Mouse (Mus musculus) testis, adult 2 months (tissue): ENCODE results near the gene Mul1. TPM values are rescaled to one million over a fixed set of nuclear protein-coding genes. Genes with fewer than 3 reads are reported as not detected.

Experiments used
- H3K27ac ChIP-seq: fragments of 200-500 bp; 2 replicates; pipeline ENCODE4 v1.5.1; 2012; ENCODE audit warnings: low read depth, low read length; ENCODE audit not compliant: control insufficient read depth, insufficient read depth
- H3K27me3 ChIP-seq: fragments of 200-500 bp; 2 replicates; pipeline ENCODE4 v1.6.1; 2012; ENCODE audit warnings: mild to moderate bottlenecking, low read length, moderate library complexity; ENCODE audit not compliant: control insufficient read depth, insufficient read depth
- H3K36me3 ChIP-seq: fragments of 200-500 bp; 2 replicates; pipeline ENCODE4 v1.6.1; 2012; ENCODE audit warnings: mild to moderate bottlenecking, low read length; ENCODE audit not compliant: control insufficient read depth, insufficient read depth
- H3K4me1 ChIP-seq: fragments of 200-500 bp; 2 replicates; pipeline ENCODE4 v1.6.1; 2012; ENCODE audit warnings: low read length; ENCODE audit not compliant: control insufficient read depth, insufficient read depth
- H3K4me3 ChIP-seq: fragments of 200-500 bp; 2 replicates; pipeline ENCODE4 v1.5.1; 2012; ENCODE audit warnings: low read depth, mild to moderate bottlenecking, low read length, moderate library complexity, mixed read lengths; ENCODE audit not compliant: control insufficient read depth
- CTCF ChIP-seq: fragments of 200-500 bp; IDR thresholded peaks from 2 replicates; pipeline ENCODE4 v1.5.1; 2012; ENCODE audit warnings: low read depth, mild to moderate bottlenecking, inconsistent platforms, low read length, moderate library complexity; ENCODE audit not compliant: control insufficient read depth, insufficient read depth, insufficient replicate concordance
- POLR2A ChIP-seq: fragments of 200-500 bp; IDR thresholded peaks from 2 replicates; pipeline ENCODE4 v1.6.1; 2012; ENCODE audit warnings: low read depth, mild to moderate bottlenecking, inconsistent platforms, low read length, moderate library complexity; ENCODE audit not compliant: control insufficient read depth
- polyA plus RNA-seq: library from polyadenylated mRNA; depleted of rRNA; stranded (reverse); fragments of >200 nt; gene quantifications from 2 replicates; pipeline ENCODE4 v1.2.3, GENCODE M21; 2012; rRNA removed

Mul1 gene
- polyA plus RNA-seq, 1 experiment = 54.2 TPM

DNA sequence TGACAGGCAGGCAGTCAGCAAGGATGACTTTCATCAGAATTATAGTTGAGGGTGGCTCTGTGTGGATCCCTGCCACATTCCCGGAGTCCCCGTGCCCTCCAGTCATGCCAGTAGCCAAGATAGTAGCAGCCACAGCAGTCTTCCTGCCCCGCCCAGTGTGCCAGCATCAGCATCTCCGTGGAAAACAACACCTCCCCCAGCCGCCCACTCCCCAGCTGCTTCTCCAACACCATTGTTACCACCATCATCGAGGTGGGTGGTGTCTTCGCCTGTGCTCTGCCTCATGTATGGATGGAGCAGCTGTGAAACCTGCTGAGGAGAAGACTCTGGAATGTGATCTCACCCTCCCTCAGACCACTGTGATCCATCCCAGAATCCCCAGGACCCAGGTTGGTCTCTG, 45.1 kb downstream of the Mul1 start:
- no peaks in the 10 kb centered on the region for H3K36me3 ChIP-seq
- H3K27me3 ChIP-seq = no peaks in the 10 kb centered on the region
- no peaks in the 10 kb centered on the region; the same call in 1 of the 2 replicates for H3K4me1 ChIP-seq
- no peak overlapping the region for H3K4me3 ChIP-seq
- H3K27ac ChIP-seq = no peak overlapping the region
- TF ChIP-seq CTCF (no peak), POLR2A (no peak)

DNA sequence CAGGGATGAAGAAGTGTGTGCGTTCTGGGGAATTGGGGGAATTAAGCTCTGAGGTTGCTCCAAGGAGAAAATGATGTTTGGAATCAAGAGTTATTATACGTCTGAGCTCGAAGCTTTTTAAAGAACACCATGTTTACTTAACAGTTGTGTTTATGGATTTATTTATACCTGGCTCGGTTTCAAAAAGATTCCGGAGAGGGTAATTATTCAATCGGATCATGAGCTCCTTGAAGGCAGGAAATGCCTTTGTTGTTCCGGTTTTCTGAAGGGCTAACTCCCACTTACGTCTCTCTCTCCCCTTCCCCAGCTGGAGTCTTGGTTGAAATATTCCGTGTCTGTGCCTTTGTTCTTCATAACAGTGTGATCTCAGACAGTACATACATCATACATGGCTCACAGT, 46.5 kb downstream of the Mul1 start:
- Histone ChIP-seq H3K4me1 (no peaks in the 10 kb centered on the region; the same call in 1 of the 2 replicates), H3K27ac (no peak overlapping the region), H3K4me3 (no peak overlapping the region), H3K36me3 (no peaks in the 10 kb centered on the region), H3K27me3 (no peaks in the 10 kb centered on the region)
- TF ChIP-seq CTCF = no peak
- TF ChIP-seq POLR2A = no peak

DNA sequence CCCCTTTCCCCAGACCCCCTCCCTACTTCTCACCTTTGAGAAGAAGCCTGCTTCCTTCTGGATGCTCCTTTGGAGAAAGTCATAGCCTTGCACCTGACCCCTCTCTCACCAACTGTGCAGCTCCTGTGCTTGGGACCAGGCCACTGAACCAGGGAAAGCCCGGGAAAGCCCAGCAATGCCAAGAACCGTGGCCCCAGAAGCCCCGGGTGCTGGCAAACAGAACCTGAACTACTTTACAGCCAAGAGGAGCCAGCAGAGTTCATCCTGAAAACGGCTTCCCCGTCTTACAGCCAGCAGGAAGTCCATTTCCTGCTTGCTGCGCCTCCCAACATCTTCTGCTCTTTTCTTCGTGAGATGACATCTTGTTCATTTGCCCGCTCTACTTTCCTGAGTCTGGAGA, 48.2 kb downstream of the Mul1 start:
- Histone ChIP-seq H3K27me3 (no peaks in the 10 kb centered on the region), H3K27ac (no peak overlapping the region), H3K4me1 (no peaks in the 10 kb centered on the region; the same call in 1 of the 2 replicates), H3K36me3 (no peaks in the 10 kb centered on the region), H3K4me3 (no peak overlapping the region)
- TF ChIP-seq CTCF (no peak), POLR2A (no peak)

DNA sequence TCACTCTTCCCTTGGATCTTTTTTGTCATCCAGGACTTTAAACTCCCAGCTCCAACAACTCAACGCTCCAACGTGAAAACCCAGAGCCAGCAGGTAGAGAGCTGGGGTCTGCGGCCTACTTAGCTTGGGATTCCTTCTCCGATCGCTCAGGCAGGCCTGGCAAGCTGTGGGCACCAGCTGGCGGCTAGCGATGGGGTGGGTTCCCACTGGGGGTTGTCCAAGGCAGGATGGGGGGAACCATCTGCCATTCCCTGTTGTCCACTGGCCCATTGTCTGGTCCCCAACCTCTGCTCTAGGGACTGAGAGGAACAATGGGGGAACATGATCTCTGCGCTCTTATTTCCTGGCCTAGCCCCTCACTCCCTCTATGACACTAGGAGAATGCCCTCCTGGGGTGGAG, 53.8 kb downstream of the Mul1 start:
- Histone ChIP-seq H3K27ac (no peak overlapping the region), H3K4me1 (no peaks in the 10 kb centered on the region; the same call in 1 of the 2 replicates)
- no peak for TF ChIP-seq POLR2A
- no peak for TF ChIP-seq CTCF

DNA sequence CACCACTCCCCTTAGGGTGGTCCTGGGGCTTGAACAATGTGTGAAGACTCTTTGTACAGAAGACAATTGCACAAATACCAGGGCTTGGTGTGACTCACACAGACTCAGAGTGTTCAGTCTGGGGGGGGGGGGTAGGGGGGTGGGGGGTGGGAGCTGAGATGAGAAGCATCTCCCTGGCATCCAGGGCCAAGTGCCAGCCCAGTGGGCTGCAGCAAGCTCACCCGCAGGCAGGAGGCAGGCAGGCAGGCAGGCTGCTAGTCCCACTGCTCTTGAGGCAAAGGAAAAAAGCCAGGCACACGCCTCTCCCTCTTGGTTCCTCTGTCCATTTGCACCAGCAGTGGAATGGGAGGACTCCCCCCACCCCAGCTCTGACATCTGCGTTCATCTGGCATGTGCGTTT, 56.6 kb downstream of the Mul1 start:
- H3K27me3 ChIP-seq = no peaks in the 10 kb centered on the region
- H3K4me3 ChIP-seq = no peak overlapping the region
- TF ChIP-seq POLR2A (no peak), CTCF (no peak)
- peaks cover 4% of the 10 kb centered on the region for H3K4me1 ChIP-seq
- no peaks in the 10 kb centered on the region for H3K36me3 ChIP-seq
- no peak overlapping the region for H3K27ac ChIP-seq

More for the DNA sequence above, 53.8 kb downstream of the Mul1 start:
- Histone ChIP-seq H3K36me3 (no peaks in the 10 kb centered on the region), H3K27me3 (no peaks in the 10 kb centered on the region), H3K4me3 (no peak overlapping the region)

Other genes with a start within 250 kb of the Mul1 start
- 14.7 and 17.1 TPM in 2 replicates for gene Hp1bp3, start 218.4 kb upstream of the Mul1 start, polyA plus RNA-seq
- gene Sh2d5, start 184.3 kb upstream of the Mul1 start, polyA plus RNA-seq = 1.1 TPM in 2 replicates
- gene Kif17, start 184.2 kb upstream of the Mul1 start, polyA plus RNA-seq = 224 and 276 TPM in 2 replicates
- gene Ddost, start 129.9 kb upstream of the Mul1 start, polyA plus RNA-seq = 156 and 177 TPM in 2 replicates
- gene Pink1, start 108.4 kb upstream of the Mul1 start, polyA plus RNA-seq = 134 and 160 TPM in 2 replicates
- gene Cda, start 66.7 kb upstream of the Mul1 start, polyA plus RNA-seq = 0.13 and 0.61 TPM in 2 replicates
- not detected in 2 replicates for gene Fam43b, start 38.1 kb upstream of the Mul1 start, polyA plus RNA-seq
- gene Camk2n1, start 19.6 kb downstream of the Mul1 start, polyA plus RNA-seq = 34.4 and 38.9 TPM in 2 replicates
- gene Vwa5b1, start 201.2 kb downstream of the Mul1 start, polyA plus RNA-seq = 24.8 and 30.2 TPM in 2 replicates